Mouse (Mus musculus) olfactory bulb, adult 2 months (tissue): Measurements from ENCODE around the gene Shisa8.

ENCODE experiments used
- CTCF ChIP-seq: fragments of 200-500 bp; IDR thresholded peaks from 2 replicates; pipeline ENCODE4 v1.5.1; 2012; ENCODE audit warnings: low read depth, mild to moderate bottlenecking, low read length, moderate library complexity; ENCODE audit not compliant: insufficient read depth
- POLR2A ChIP-seq: fragments of 200-500 bp; IDR thresholded peaks from 2 replicates; pipeline ENCODE4 v1.6.1; 2012; ENCODE audit warnings: mild to moderate bottlenecking, low read depth, low read length, moderate library complexity; ENCODE audit not compliant: insufficient read depth

DNA sequence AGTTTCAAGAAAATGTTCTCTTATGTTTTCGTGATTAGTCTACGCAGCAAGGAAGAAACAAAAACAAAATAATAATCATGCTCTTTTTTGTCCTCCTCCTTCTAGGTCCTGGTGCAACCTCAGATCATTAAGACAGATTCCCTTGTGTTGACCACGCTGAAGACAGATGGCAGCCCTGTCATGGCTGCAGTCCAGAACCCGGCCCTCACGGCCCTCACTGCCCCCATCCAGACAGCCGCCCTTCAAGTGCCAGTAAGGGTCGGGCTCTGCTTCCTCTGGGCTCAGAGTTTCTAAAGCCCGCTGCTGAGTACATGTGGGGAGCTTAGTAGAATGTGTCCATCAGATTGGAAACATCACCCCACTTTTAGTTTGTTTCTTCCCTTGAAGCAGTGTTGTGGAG, 40.0 kb downstream of the Shisa8 start:
- TF ChIP-seq POLR2A (no peak), CTCF (no peak)
